Mouse (Mus musculus): ENCODE results near the gene Csf1. TPM values are rescaled to one million over a fixed set of nuclear protein-coding genes. Genes with fewer than 3 reads are reported as not detected.
"Not testable (repeated sequence)": the region's sequence is repeated elsewhere in the genome, so short reads cannot be mapped to it uniquely, and the experiment has no call there.

The Csf1 gene
- polyA plus RNA-seq, 1 experiment from 2014 or later = 10.3 TPM

- H3K27me3 ChIP-seq = no peaks in the 10 kb centered on the region
- no peak for ATAC-seq (ENCODE audit: borderline replicate concordance, extremely low read depth, low FRiP score, low TSS enrichment)
- 0 out of 2 replicates have a peak overlapping the region, but pooled peaks have one; percentile 7 for H3K27ac ChIP-seq
- H3K9ac ChIP-seq = no peak overlapping the region
- WGBS = 92% methylated on average over 10 of the region's 10 CpGs
- no peaks in the 10 kb centered on the region; the same call in 1 of the 2 replicates for H3K36me3 ChIP-seq
- H3K9me3 ChIP-seq = no peaks in the 10 kb centered on the region
- H3K4me3 ChIP-seq = no peak overlapping the region
- H3K4me1 ChIP-seq = peaks cover 43% of the 10 kb centered on the region
- H3K4me2 ChIP-seq = no peak overlapping the region
Measured at GRCm38 (mm10) chr3:107742071-107742710, 18.1 kb downstream of the Csf1 start.

GRCm38 (mm10) chr3:107741387-107741786 lies 18.9 kb downstream of the Csf1 start:
- peaks cover 43% of the 10 kb centered on the region for H3K4me1 ChIP-seq
- H3K4me3 ChIP-seq = no peak overlapping the region
- H3K27me3 ChIP-seq = no peaks in the 10 kb centered on the region
- no peaks in the 10 kb centered on the region for H3K9me3 ChIP-seq
- no peaks in the 10 kb centered on the region; the same call in 1 of the 2 replicates for H3K36me3 ChIP-seq
- H3K4me2 ChIP-seq = no peak overlapping the region
- peak overlapping the region; percentile 72 for H3K27ac ChIP-seq
- H3K9ac ChIP-seq = no peak overlapping the region; the same call in 1 of the 2 replicates
- ATAC-seq (ENCODE audit: borderline replicate concordance, extremely low read depth, low FRiP score, low TSS enrichment) = no peak

GRCm38 (mm10) chr3:107740578-107741207 lies 19.6 kb downstream of the Csf1 start:
- 9% methylated on average over 6 of the region's 6 CpGs for WGBS
- H3K4me3 ChIP-seq = no peak overlapping the region
- H3K9me3 ChIP-seq = no peaks in the 10 kb centered on the region
- H3K27me3 ChIP-seq = no peaks in the 10 kb centered on the region
- peak; percentile 91 for ATAC-seq (ENCODE audit: borderline replicate concordance, extremely low read depth, low FRiP score, low TSS enrichment)
- no peak overlapping the region for H3K9ac ChIP-seq
- H3K36me3 ChIP-seq = no peaks in the 10 kb centered on the region; the same call in 1 of the 2 replicates
- H3K4me1 ChIP-seq = peaks cover 43% of the 10 kb centered on the region
- no peak overlapping the region; the same call in 1 of the 2 replicates for H3K4me2 ChIP-seq
- peak overlapping the region; percentile 72 for H3K27ac ChIP-seq

- no peak overlapping the region for H3K4me3 ChIP-seq
- peak overlapping the region; percentile 72 for H3K27ac ChIP-seq
- no peaks in the 10 kb centered on the region for H3K27me3 ChIP-seq
- no peak overlapping the region for H3K4me2 ChIP-seq
- 69% methylated on average over 2 of the region's 2 CpGs for WGBS
- no peaks in the 10 kb centered on the region for H3K9me3 ChIP-seq
- peaks cover 43% of the 10 kb centered on the region for H3K4me1 ChIP-seq
- ATAC-seq (ENCODE audit: borderline replicate concordance, extremely low read depth, low FRiP score, low TSS enrichment) = 0 out of 2 replicates have a peak, but pooled peaks have one; percentile 28
- no peak overlapping the region for H3K9ac ChIP-seq
- no peaks in the 10 kb centered on the region; the same call in 1 of the 2 replicates for H3K36me3 ChIP-seq
Measured at GRCm38 (mm10) chr3:107739966-107740365, 20.3 kb downstream of the Csf1 start.

- no peaks in the 10 kb centered on the region; the same call in 1 of the 2 replicates for H3K36me3 ChIP-seq
- H3K4me3 ChIP-seq = no peak overlapping the region
- H3K27me3 ChIP-seq = no peaks in the 10 kb centered on the region
- peaks cover 43% of the 10 kb centered on the region for H3K4me1 ChIP-seq
- ATAC-seq (ENCODE audit: borderline replicate concordance, extremely low read depth, low FRiP score, low TSS enrichment) = no peak
- no peak overlapping the region for H3K9ac ChIP-seq
- WGBS = 69% methylated on average over 3 of the region's 3 CpGs
- H3K27ac ChIP-seq = peak overlapping the region; percentile 3; the same call in 1 of the 2 replicates
- H3K9me3 ChIP-seq = no peaks in the 10 kb centered on the region
- H3K4me2 ChIP-seq = no peak overlapping the region
Measured at GRCm38 (mm10) chr3:107739456-107739855, 20.8 kb downstream of the Csf1 start.

GRCm38 (mm10) chr3:107738620-107739019 lies 21.6 kb downstream of the Csf1 start:
- H3K36me3 ChIP-seq = no peaks in the 10 kb centered on the region; the same call in 1 of the 2 replicates
- no peaks in the 10 kb centered on the region for H3K27me3 ChIP-seq
- WGBS = 71% methylated on average over 1 of the region's 1 CpGs
- H3K9ac ChIP-seq = no peak overlapping the region
- no peak overlapping the region for H3K27ac ChIP-seq
- no peak overlapping the region for H3K4me3 ChIP-seq
- peaks cover 39% of the 10 kb centered on the region for H3K4me1 ChIP-seq
- H3K4me2 ChIP-seq = no peak overlapping the region
- no peak for ATAC-seq (ENCODE audit: borderline replicate concordance, extremely low read depth, low FRiP score, low TSS enrichment)
- H3K9me3 ChIP-seq = no peaks in the 10 kb centered on the region

GRCm38 (mm10) chr3:107737609-107738190 lies 22.6 kb downstream of the Csf1 start:
- 69% methylated on average over 1 of the region's 1 CpGs for WGBS
- Histone ChIP-seq H3K27ac (no peak overlapping the region), H3K36me3 (no peaks in the 10 kb centered on the region; the same call in 1 of the 2 replicates), H3K9me3 (no peaks in the 10 kb centered on the region), H3K4me1 (peaks cover 30% of the 10 kb centered on the region), H3K27me3 (no peaks in the 10 kb centered on the region), H3K4me3 (no peak overlapping the region), H3K9ac (no peak overlapping the region), H3K4me2 (no peak overlapping the region)
- no peak for ATAC-seq (ENCODE audit: borderline replicate concordance, extremely low read depth, low FRiP score, low TSS enrichment)

GRCm38 (mm10) chr3:107735620-107736019 lies 24.6 kb downstream of the Csf1 start:
- H3K9ac ChIP-seq; ATAC-seq (ENCODE audit: borderline replicate concordance, extremely low read depth, low FRiP score, low TSS enrichment); H3K4me3 ChIP-seq; H3K27me3 ChIP-seq; H3K27ac ChIP-seq; H3K36me3 ChIP-seq; H3K4me2 ChIP-seq; H3K9me3 ChIP-seq: not testable (repeated sequence)
- WGBS = 93% methylated on average over 13 of the region's 13 CpGs
- peaks cover 11% of the 10 kb centered on the region for H3K4me1 ChIP-seq

- H3K4me3 ChIP-seq = no peak overlapping the region
- no peak overlapping the region for H3K9ac ChIP-seq
- H3K27me3 ChIP-seq = no peaks in the 10 kb centered on the region
- WGBS = 68% methylated on average over 1 of the region's 1 CpGs
- no peak overlapping the region for H3K4me2 ChIP-seq
- H3K36me3 ChIP-seq = no peaks in the 10 kb centered on the region
- no peak for ATAC-seq (ENCODE audit: borderline replicate concordance, extremely low read depth, low FRiP score, low TSS enrichment)
- H3K27ac ChIP-seq = no peak overlapping the region
- no peaks in the 10 kb centered on the region for H3K9me3 ChIP-seq
- no peaks in the 10 kb centered on the region for H3K4me1 ChIP-seq
Measured at GRCm38 (mm10) chr3:107733329-107733728, 26.9 kb downstream of the Csf1 start.

- H3K27me3 ChIP-seq = no peaks in the 10 kb centered on the region
Measured at GRCm38 (mm10) chr3:107730236-107730635, 30.0 kb downstream of the Csf1 start.

GRCm38 (mm10) chr3:107728509-107728908 lies 31.8 kb downstream of the Csf1 start:
- Histone ChIP-seq H3K4me1 (no peaks in the 10 kb centered on the region), H3K4me3 (no peak overlapping the region), H3K27ac (no peak overlapping the region), H3K27me3 (no peaks in the 10 kb centered on the region), H3K36me3 (no peaks in the 10 kb centered on the region), H3K9me3 (no peaks in the 10 kb centered on the region), H3K4me2 (no peak overlapping the region), H3K9ac (no peak overlapping the region)
- WGBS = 57% methylated on average over 1 of the region's 1 CpGs
- no peak for ATAC-seq (ENCODE audit: borderline replicate concordance, extremely low read depth, low FRiP score, low TSS enrichment)

More at GRCm38 (mm10) chr3:107730236-107730635, 30.0 kb downstream of the Csf1 start:
- no peak overlapping the region for H3K9ac ChIP-seq
- no peaks in the 10 kb centered on the region for H3K9me3 ChIP-seq
- H3K4me3 ChIP-seq = no peak overlapping the region
- H3K27ac ChIP-seq = no peak overlapping the region
- no peaks in the 10 kb centered on the region for H3K36me3 ChIP-seq
- 60% methylated on average over 2 of the region's 2 CpGs for WGBS
- ATAC-seq (ENCODE audit: borderline replicate concordance, extremely low read depth, low FRiP score, low TSS enrichment) = no peak
- H3K4me2 ChIP-seq = no peak overlapping the region
- no peaks in the 10 kb centered on the region for H3K4me1 ChIP-seq

- Histone ChIP-seq H3K4me3 (no peak overlapping the region), H3K4me2 (no peak overlapping the region), H3K27ac (no peak overlapping the region), H3K9me3 (no peaks in the 10 kb centered on the region), H3K9ac (no peak overlapping the region), H3K4me1 (peaks cover 31% of the 10 kb centered on the region), H3K36me3 (no peaks in the 10 kb centered on the region), H3K27me3 (no peaks in the 10 kb centered on the region)
- no peak for ATAC-seq (ENCODE audit: borderline replicate concordance, extremely low read depth, low FRiP score, low TSS enrichment)
- 32% methylated on average over 1 of the region's 1 CpGs for WGBS
Measured at GRCm38 (mm10) chr3:107715971-107716370, 44.3 kb downstream of the Csf1 start.

Measured in lung, embryonic 15.5 days (tissue).